Mouse (Mus musculus) C2C12 (cell line): ENCODE data around the gene Tmem33. TPM values are rescaled to one million over a fixed set of nuclear protein-coding genes. Genes with fewer than 3 reads are reported as not detected.

Source experiments
- H3K27me3 ChIP-seq: one replicate; pipeline ENCODE4 v1.6.1; 2011; ENCODE audit not compliant: control insufficient read depth, insufficient read depth, insufficient read length
- H3K36me3 ChIP-seq: one replicate; pipeline ENCODE4 v1.6.1; 2011; ENCODE audit not compliant: control insufficient read depth, insufficient read depth
- H3K4me3 ChIP-seq: one replicate; pipeline ENCODE4 v1.5.1; 2011; ENCODE audit warnings: mild to moderate bottlenecking, control low read depth; ENCODE audit not compliant: poor library complexity, insufficient read depth, severe bottlenecking
- H3K79me2 ChIP-seq: one replicate; pipeline ENCODE4 v1.6.1; 2011; ENCODE audit not compliant: control insufficient read depth, insufficient read depth
- H3K79me3 ChIP-seq: one replicate; pipeline ENCODE4 v1.6.1; 2011; ENCODE audit warnings: low read depth, control low read depth
- H3ac ChIP-seq: one replicate; pipeline ENCODE3; 2011; ENCODE audit warnings: low read depth; ENCODE audit not compliant: control insufficient read depth, insufficient read length
- CEBPB ChIP-seq: IDR thresholded peaks from one replicate; pipeline ENCODE4 v1.6.1; 2011; ENCODE audit warnings: low read depth, mild to moderate bottlenecking, control low read depth, moderate library complexity
- CTCF ChIP-seq: IDR thresholded peaks from one replicate; pipeline ENCODE4 v1.5.1; 2011; ENCODE audit not compliant: control insufficient read depth, insufficient read depth, insufficient read length
- FOSL1 ChIP-seq: IDR thresholded peaks from one replicate; pipeline ENCODE4 v1.8.0; 2011; ENCODE audit warnings: mild to moderate bottlenecking, low read length; ENCODE audit not compliant: poor library complexity, insufficient read depth, severe bottlenecking
- MAX ChIP-seq: IDR thresholded peaks from one replicate; pipeline ENCODE4 v1.6.1; 2011; ENCODE audit warnings: mild to moderate bottlenecking, control low read depth
- MYOD1 ChIP-seq: IDR thresholded peaks from one replicate; pipeline ENCODE4 v1.6.1; 2011; ENCODE audit warnings: low read depth; ENCODE audit not compliant: control insufficient read depth, insufficient read length
- MYOG ChIP-seq: IDR thresholded peaks from one replicate; pipeline ENCODE4 v1.6.1; 2011; ENCODE audit not compliant: control insufficient read depth, insufficient read length; ENCODE audit errors: extremely low read depth
- USF1 ChIP-seq: IDR thresholded peaks from one replicate; pipeline ENCODE4 v1.6.1; 2011; ENCODE audit warnings: low read depth, mild to moderate bottlenecking, control low read depth, moderate library complexity
- polyA plus RNA-seq: library from polyadenylated mRNA; unstranded; fragments of >200 nt; fragmentation: generic; extraction: Trizol; gene quantifications from one replicate; pipeline ENCODE4 v1.2.1, GENCODE M21; 2012; ENCODE audit warnings: missing spikeins

The Tmem33 gene
- polyA plus RNA-seq, 1 experiment, result 56.7 TPM

GRCm38 (mm10) chr5:67227261-67227660, 33.1 kb upstream of the Tmem33 start:
- TF ChIP-seq CEBPB (no peak), FOSL1 (no peak), MAX (no peak)
- Histone ChIP-seq H3K27me3 (peaks cover 49% of the 10 kb centered on the region), H3ac (no peak overlapping the region), H3K79me3 (no peaks in the 10 kb centered on the region), H3K4me3 (no peak overlapping the region), H3K36me3 (no peaks in the 10 kb centered on the region), H3K79me2 (no peaks in the 10 kb centered on the region)

GRCm38 (mm10) chr5:67227682-67228444, 32.5 kb upstream of the Tmem33 start:
- Histone ChIP-seq H3K79me3 (no peaks in the 10 kb centered on the region), H3K27me3 (peaks cover 43% of the 10 kb centered on the region), H3K79me2 (no peaks in the 10 kb centered on the region), H3ac (no peak overlapping the region), H3K4me3 (no peak overlapping the region), H3K36me3 (no peaks in the 10 kb centered on the region)
- no peak for TF ChIP-seq MAX
- TF ChIP-seq MYOD1, result no peak
- TF ChIP-seq USF1, result no peak
- TF ChIP-seq CEBPB, result no peak
- TF ChIP-seq FOSL1, result no peak
- TF ChIP-seq MYOG, result no peak
- no peak for TF ChIP-seq CTCF

GRCm38 (mm10) chr5:67234682-67235081, 25.7 kb upstream of the Tmem33 start:
- TF ChIP-seq MAX (no peak), FOSL1 (no peak), USF1 (no peak), MYOD1 (no peak), CTCF (no peak), CEBPB (no peak), MYOG (no peak)
- Histone ChIP-seq H3K79me2 (no peaks in the 10 kb centered on the region), H3K27me3 (peaks cover 19% of the 10 kb centered on the region)

GRCm38 (mm10) chr5:67235462-67235861, 24.9 kb upstream of the Tmem33 start:
- TF ChIP-seq FOSL1 (no peak), MYOG (no peak), MAX (no peak), MYOD1 (no peak), USF1 (no peak), CTCF (no peak), CEBPB (no peak)
- H3K27me3 ChIP-seq, result peaks cover 11% of the 10 kb centered on the region
- no peaks in the 10 kb centered on the region for H3K36me3 ChIP-seq

More at GRCm38 (mm10) chr5:67234682-67235081, 25.7 kb upstream of the Tmem33 start:
- no peak overlapping the region for H3ac ChIP-seq
- H3K79me3 ChIP-seq, result no peaks in the 10 kb centered on the region
- no peak overlapping the region for H3K4me3 ChIP-seq
- no peaks in the 10 kb centered on the region for H3K36me3 ChIP-seq

GRCm38 (mm10) chr5:67236601-67237000, 23.8 kb upstream of the Tmem33 start:
- H3K79me3 ChIP-seq, result no peaks in the 10 kb centered on the region
- no peak overlapping the region for H3K4me3 ChIP-seq
- no peaks in the 10 kb centered on the region for H3K79me2 ChIP-seq
- TF ChIP-seq MAX, result no peak
- no peak overlapping the region for H3ac ChIP-seq
- H3K36me3 ChIP-seq, result no peaks in the 10 kb centered on the region
- H3K27me3 ChIP-seq, result peaks cover 8% of the 10 kb centered on the region

More at GRCm38 (mm10) chr5:67235462-67235861, 24.9 kb upstream of the Tmem33 start:
- no peak overlapping the region for H3K4me3 ChIP-seq
- no peak overlapping the region for H3ac ChIP-seq
- H3K79me3 ChIP-seq, result no peaks in the 10 kb centered on the region
- H3K79me2 ChIP-seq, result no peaks in the 10 kb centered on the region

- Histone ChIP-seq H3ac (no peak overlapping the region), H3K79me3 (no peaks in the 10 kb centered on the region), H3K79me2 (no peaks in the 10 kb centered on the region), H3K36me3 (no peaks in the 10 kb centered on the region), H3K27me3 (peaks cover 10% of the 10 kb centered on the region), H3K4me3 (no peak overlapping the region)
- TF ChIP-seq MYOG (no peak), CEBPB (no peak), MAX (no peak), MYOD1 (no peak), FOSL1 (no peak), CTCF (no peak), USF1 (no peak)
Measured at GRCm38 (mm10) chr5:67238303-67238702, 22.1 kb upstream of the Tmem33 start.
